Mouse (Mus musculus) liver, embryonic 11.5 days (tissue): ENCODE measurements around the gene Numb. TPM values are rescaled to one million over a fixed set of nuclear protein-coding genes. Genes with fewer than 3 reads are reported as not detected.

Experiments used
- ATAC-seq: fragments of 200-750 bp; cut with Nextera tagmentation; replicated peaks from 2 replicates; pipeline ENCODE4 v1.8.0; 2017; ENCODE audit warnings: moderate number of reproducible peaks, mild to moderate bottlenecking, moderate TSS enrichment, moderate library complexity; ENCODE audit not compliant: low FRiP score
- DNase-seq: peaks from one replicate; pipeline ENCODE4 v3.0.0-alpha.2; 2017; ENCODE audit warnings: low spot score
- H3K27ac ChIP-seq: fragments of 300-500 bp; sonication (generic); 2 replicates; pipeline ENCODE4 v1.5.1; 2014; ENCODE audit warnings: mild to moderate bottlenecking, low read depth, low read length, control low read depth
- H3K27me3 ChIP-seq: fragments of 300-500 bp; sonication (generic); replicated peaks from 2 replicates; pipeline ENCODE4 v1.6.1; 2014; ENCODE audit warnings: low read length, mixed read lengths; ENCODE audit not compliant: control insufficient read depth, insufficient read depth
- H3K36me3 ChIP-seq: fragments of 300-500 bp; sonication (generic); 2 replicates; pipeline ENCODE4 v1.6.1; 2014; ENCODE audit warnings: mild to moderate bottlenecking, low read length, moderate library complexity, mixed read lengths; ENCODE audit not compliant: control insufficient read depth, insufficient read depth
- H3K4me1 ChIP-seq: fragments of 300-500 bp; sonication (generic); replicated peaks from 2 replicates; pipeline ENCODE4 v1.6.1; 2014; ENCODE audit warnings: low read length, mixed read lengths; ENCODE audit not compliant: control insufficient read depth, insufficient read depth
- H3K4me2 ChIP-seq: fragments of 300-500 bp; sonication (generic); 2 replicates; pipeline ENCODE4 v1.6.1; 2014; ENCODE audit warnings: mild to moderate bottlenecking, control low read depth, moderate library complexity
- H3K4me3 ChIP-seq: fragments of 300-500 bp; sonication (generic); 2 replicates; pipeline ENCODE4 v1.5.1; 2014; ENCODE audit warnings: low read depth, low read length, control low read depth
- H3K9ac ChIP-seq: fragments of 300-500 bp; sonication (generic); 2 replicates; pipeline ENCODE4 v1.6.1; 2014; ENCODE audit warnings: low read depth, low read length, control low read depth
- H3K9me3 ChIP-seq: fragments of 300-500 bp; sonication (generic); 2 replicates; pipeline ENCODE4 v1.6.1; 2016; ENCODE audit warnings: low read length, inconsistent platforms, mixed read lengths; ENCODE audit not compliant: control insufficient read depth
- WGBS: fragments of 180-500 bp; shearing (Covaris S2); extraction: QIAGEN DNeasy Blood & Tissue Kit; methylation state at CpG from one replicate; pipeline ENCODE4 v1.1.7; 2014; 5-methylcytosine and 5-hydroxymethylcytosine counted together
- polyA plus RNA-seq: library from polyadenylated mRNA; unstranded; fragments of >200 nt; fragmentation: Nextera tagmentation; extraction: Ambion mirVana; gene quantifications from 2 replicates; pipeline ENCODE4 v1.2.1, GENCODE M21; 2014

The Numb gene
- polyA plus RNA-seq, 1 experiment from 2014 or later: 25.2 TPM

GRCm38 (mm10) chr12:83852512-83853213, 69.1 kb downstream of the Numb start:
- WGBS: 81% methylated on average over 5 of the region's 5 CpGs

DNA sequence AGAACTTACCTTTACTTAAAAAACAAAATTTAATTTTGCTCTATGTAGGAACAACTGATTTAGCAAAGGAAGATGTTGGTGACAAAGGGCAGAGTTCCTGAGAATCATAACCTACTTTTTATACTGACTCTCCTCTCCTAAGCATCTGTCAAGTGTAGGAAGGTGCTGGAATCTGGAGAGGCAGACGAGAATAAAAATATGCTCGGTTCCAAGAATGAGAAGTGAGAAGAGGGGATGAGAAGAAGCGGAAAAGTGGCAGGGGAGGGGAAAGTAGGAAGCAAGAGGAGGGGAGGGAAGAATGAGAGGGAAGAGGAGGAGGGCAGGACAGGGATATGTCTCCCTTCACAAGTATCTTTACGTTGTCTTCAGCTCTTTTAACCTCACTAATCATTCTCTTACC, 71.4 kb downstream of the Numb start:
- DNase-seq (no peak), ATAC-seq (no peak)
- H3K27ac ChIP-seq: no peak overlapping the region
- no peak overlapping the region for H3K4me2 ChIP-seq
- no peak overlapping the region for H3K9ac ChIP-seq
- WGBS: 83% methylated on average over 4 of the region's 4 CpGs
- no peaks in the 10 kb centered on the region for H3K36me3 ChIP-seq
- no peaks in the 10 kb centered on the region for H3K4me1 ChIP-seq
- H3K4me3 ChIP-seq: no peak overlapping the region
- no peaks in the 10 kb centered on the region for H3K9me3 ChIP-seq
- no peaks in the 10 kb centered on the region for H3K27me3 ChIP-seq

More at GRCm38 (mm10) chr12:83852512-83853213, 69.1 kb downstream of the Numb start:
- no peak overlapping the region for H3K9ac ChIP-seq
- no peak for DNase-seq
- H3K27ac ChIP-seq: no peak overlapping the region
- H3K27me3 ChIP-seq: no peaks in the 10 kb centered on the region
- H3K9me3 ChIP-seq: no peaks in the 10 kb centered on the region
- no peak overlapping the region for H3K4me3 ChIP-seq
- no peaks in the 10 kb centered on the region for H3K36me3 ChIP-seq
- H3K4me1 ChIP-seq: no peaks in the 10 kb centered on the region
- ATAC-seq: no peak
- H3K4me2 ChIP-seq: no peak overlapping the region

DNA sequence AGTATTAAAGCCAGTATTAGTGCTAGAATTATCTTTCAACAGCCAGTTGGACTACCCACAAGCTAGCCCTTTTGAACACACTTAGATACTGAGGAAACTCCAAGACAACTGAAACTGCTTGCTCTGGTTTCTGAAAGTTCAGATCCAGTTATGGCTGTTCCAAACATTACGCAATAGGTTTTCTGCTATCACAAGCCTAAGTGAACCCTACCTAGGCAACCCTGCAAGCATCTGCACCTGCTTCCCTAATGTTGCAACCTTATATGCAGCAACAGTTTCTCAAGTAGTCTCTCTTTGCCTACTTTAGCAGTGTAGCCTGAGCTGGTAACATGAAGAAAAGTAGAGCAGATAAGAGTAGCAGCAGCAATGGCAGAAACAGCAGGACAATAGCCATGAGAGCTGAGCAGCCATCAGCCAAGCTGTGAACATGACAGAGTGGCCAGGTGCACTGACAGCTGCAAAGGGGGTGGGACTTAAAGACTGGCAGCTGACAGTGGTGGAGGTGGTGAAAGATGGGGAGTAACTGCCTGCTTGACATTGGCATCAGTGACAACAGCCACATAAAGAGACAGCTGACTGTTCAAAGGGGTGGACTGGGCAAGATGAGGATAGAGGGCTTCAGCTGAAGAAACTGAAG, 73.0 kb downstream of the Numb start:
- no peak overlapping the region for H3K4me2 ChIP-seq
- ATAC-seq (no peak), DNase-seq (no peak)
- H3K9ac ChIP-seq: no peak overlapping the region
- WGBS: 87% methylated on average over 1 of the region's 1 CpGs
- H3K27ac ChIP-seq: no peak overlapping the region
- no peak overlapping the region for H3K4me3 ChIP-seq
- H3K36me3 ChIP-seq: no peaks in the 10 kb centered on the region
- H3K9me3 ChIP-seq: no peaks in the 10 kb centered on the region
- H3K27me3 ChIP-seq: no peaks in the 10 kb centered on the region
- H3K4me1 ChIP-seq: no peaks in the 10 kb centered on the region

- H3K9me3 ChIP-seq: no peaks in the 10 kb centered on the region
- no peak overlapping the region for H3K4me2 ChIP-seq
- no peak overlapping the region for H3K4me3 ChIP-seq
- no peaks in the 10 kb centered on the region for H3K4me1 ChIP-seq
- no peak for DNase-seq
- no peak overlapping the region for H3K9ac ChIP-seq
- no peaks in the 10 kb centered on the region for H3K27me3 ChIP-seq
- ATAC-seq: no peak
- H3K36me3 ChIP-seq: no peaks in the 10 kb centered on the region
- H3K27ac ChIP-seq: no peak overlapping the region
- 88% methylated on average over 2 of the region's 2 CpGs for whole genome bisulfite sequencing
These were observed 73.9 kb downstream of the Numb start for GRCm38 (mm10) chr12:83847877-83848276.

DNA sequence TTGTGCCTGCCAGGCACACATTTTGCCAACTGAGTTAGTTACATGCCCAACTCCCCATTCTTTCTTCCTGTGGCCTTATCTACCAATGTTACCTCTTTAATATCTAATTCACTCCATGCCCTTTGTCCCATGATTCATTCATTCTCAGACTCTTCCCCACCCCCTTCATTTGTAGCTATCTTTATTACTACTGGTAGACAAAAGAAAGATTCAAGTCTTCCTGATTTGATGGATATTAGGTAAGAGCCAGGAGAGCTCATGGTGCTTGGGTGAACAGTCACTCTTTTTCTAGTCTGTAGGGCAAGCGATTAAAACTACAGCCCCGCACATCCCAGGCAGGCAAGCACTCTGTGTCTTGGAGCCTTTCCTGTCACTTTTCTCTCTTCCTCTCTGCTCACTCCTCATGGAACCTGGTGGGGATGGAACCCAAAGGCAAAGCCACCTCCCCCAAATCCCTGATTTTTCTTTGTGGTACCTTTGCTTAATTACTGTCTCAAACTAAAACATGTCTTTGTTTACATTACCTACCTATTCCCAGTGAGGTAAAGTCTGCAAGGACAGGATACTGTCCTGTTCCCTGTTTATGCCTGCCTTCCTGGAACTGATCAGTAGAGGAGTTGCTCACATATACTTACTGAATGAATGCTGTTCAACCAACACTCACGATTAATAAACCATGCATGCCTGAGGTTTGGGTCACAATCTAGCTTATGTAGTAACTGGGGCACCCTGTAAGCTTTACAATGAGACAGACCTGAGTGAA, 78.9 kb downstream of the Numb start:
- Histone ChIP-seq H3K4me3 (no peak overlapping the region), H3K4me2 (no peak overlapping the region), H3K9me3 (no peaks in the 10 kb centered on the region), H3K4me1 (no peaks in the 10 kb centered on the region), H3K27me3 (no peaks in the 10 kb centered on the region), H3K9ac (no peak overlapping the region), H3K36me3 (peaks cover 6% of the 10 kb centered on the region; the same call in 1 of the 2 replicates), H3K27ac (no peak overlapping the region)
- 92% methylated on average over 3 of the region's 3 CpGs for WGBS
- ATAC-seq (no peak), DNase-seq (no peak)

DNA sequence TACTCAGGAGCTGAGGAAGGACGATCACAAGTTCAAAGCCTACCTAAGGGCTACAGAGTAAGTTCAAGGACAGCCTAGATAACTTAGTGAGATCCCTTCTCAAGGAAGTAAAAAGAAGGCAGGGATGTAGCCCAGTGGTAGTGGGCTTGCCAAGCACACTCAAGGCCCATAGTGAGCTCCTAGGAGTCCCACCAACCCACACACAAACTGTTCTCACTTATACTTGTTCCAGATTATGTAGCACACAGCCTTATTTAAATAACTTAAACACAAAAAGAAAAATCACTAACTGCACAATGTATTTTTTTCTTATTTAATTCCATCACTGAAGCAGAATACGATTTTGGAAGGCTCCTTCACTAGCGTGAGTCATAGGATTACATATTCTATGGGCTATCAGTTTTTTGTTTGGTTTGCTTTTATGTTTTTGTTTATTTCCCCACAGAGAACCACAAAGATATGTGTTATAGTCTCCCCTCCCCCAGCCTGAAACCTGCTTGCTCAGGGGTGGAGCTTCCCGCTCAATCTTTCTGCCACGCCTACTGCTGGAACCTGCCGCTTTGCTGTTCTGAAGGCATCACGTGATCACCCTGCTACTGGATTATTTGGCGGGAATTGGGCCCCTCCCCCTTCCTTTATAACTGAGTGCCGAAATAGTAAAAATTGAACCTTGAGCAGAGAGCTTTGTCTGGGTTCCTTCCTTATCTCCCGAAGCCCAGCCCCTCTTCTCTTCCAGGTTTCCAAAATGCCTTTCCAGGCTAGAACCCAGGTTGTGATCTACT, 80.1 kb downstream of the Numb start:
- Histone ChIP-seq H3K4me2 (no peak overlapping the region), H3K27ac (no peak overlapping the region), H3K4me3 (no peak overlapping the region), H3K9ac (no peak overlapping the region), H3K36me3 (peaks cover 10% of the 10 kb centered on the region; the same call in 1 of the 2 replicates), H3K27me3 (no peaks in the 10 kb centered on the region), H3K9me3 (no peaks in the 10 kb centered on the region), H3K4me1 (no peaks in the 10 kb centered on the region)
- DNase-seq (no peak), ATAC-seq (no peak)
- 80% methylated on average over 10 of the region's 10 CpGs for WGBS

GRCm38 (mm10) chr12:83833979-83834378, 87.8 kb downstream of the Numb start:
- Histone ChIP-seq H3K9me3 (no peaks in the 10 kb centered on the region), H3K4me2 (no peak overlapping the region), H3K27ac (no peak overlapping the region), H3K36me3 (peaks cover 16% of the 10 kb centered on the region; the same call in 1 of the 2 replicates), H3K27me3 (no peaks in the 10 kb centered on the region), H3K4me3 (no peak overlapping the region), H3K4me1 (no peaks in the 10 kb centered on the region), H3K9ac (no peak overlapping the region)
- 88% methylated on average over 3 of the region's 3 CpGs for whole genome bisulfite sequencing
- no peak for ATAC-seq
- DNase-seq: no peak

DNA sequence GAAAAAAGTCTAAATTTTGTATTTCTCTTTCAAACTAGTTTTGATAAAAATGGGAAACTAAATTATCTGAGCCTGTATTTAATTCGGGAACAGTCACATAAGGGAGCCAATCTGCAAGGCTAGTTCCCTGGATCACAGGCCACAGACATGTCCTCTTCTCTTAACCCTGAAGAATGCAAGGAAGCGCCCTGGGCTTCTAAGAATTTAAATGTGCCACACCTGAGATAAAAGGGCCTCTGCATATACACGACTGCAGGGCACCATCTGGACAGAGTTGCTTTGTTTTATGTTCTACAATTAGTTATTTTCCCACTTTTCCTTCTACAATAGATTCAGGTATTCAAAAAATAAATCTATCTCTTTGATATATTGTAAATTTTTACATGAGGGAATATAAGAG, 91.3 kb downstream of the Numb start:
- Histone ChIP-seq H3K36me3 (peaks cover 9% of the 10 kb centered on the region; the same call in 1 of the 2 replicates), H3K9me3 (no peaks in the 10 kb centered on the region), H3K4me3 (no peak overlapping the region), H3K27me3 (no peaks in the 10 kb centered on the region), H3K4me1 (no peaks in the 10 kb centered on the region), H3K4me2 (no peak overlapping the region), H3K27ac (no peak overlapping the region), H3K9ac (no peak overlapping the region)
- no peak for DNase-seq
- ATAC-seq: no peak
- 72% methylated on average over 3 of the region's 3 CpGs for WGBS
